Mouse (Mus musculus) megakaryocyte, embryonic 14.5 days (primary cell): ENCODE data around the gene Egr4.

Source experiments
- FLI1 ChIP-seq: IDR thresholded peaks from 2 replicates; pipeline ENCODE4 v1.6.1; 2012; ENCODE audit warnings: low read length, inconsistent platforms, mixed read lengths
- GATA1 ChIP-seq: IDR thresholded peaks from 3 replicates; pipeline ENCODE4 v1.6.1; 2012; ENCODE audit warnings: mixed read lengths, low read length, inconsistent platforms, borderline replicate concordance

DNA sequence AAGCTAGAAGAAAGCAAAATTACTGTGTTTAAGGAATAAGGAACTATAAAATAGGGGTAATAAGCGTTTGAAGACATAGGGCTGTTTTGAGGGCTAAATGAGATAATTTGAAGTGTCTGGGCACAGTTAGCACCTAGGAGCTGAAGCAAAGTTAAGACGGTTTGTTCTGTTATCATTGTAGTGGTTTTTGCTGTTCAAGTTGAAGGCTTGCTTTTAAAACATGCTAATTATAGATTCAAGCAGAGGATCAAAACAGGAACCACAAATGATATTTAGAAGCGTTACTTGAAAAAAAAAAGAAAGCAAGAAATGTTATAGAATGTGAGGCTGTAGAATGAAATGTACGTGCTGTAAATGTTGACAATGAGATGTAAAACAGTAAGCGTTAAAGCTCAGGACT is 34.3 kb upstream of the Egr4 start:
- TF ChIP-seq GATA1 (no peak), FLI1 (no peak)
